Mouse (Mus musculus) spleen, adult 2 months (tissue): ENCODE results near the gene Btf3l4.

Experiments used
- CTCF ChIP-seq: fragments of 200-500 bp; IDR thresholded peaks from 2 replicates; pipeline ENCODE4 v1.5.1; 2011; ENCODE audit warnings: mild to moderate bottlenecking, inconsistent platforms; ENCODE audit not compliant: insufficient read depth, insufficient read length, insufficient replicate concordance; ENCODE audit errors: extremely low read depth
- POLR2A ChIP-seq: fragments of 200-500 bp; IDR thresholded peaks from 2 replicates; pipeline ENCODE4 v1.6.1; 2011; ENCODE audit warnings: low read depth, low read length, inconsistent platforms

DNA sequence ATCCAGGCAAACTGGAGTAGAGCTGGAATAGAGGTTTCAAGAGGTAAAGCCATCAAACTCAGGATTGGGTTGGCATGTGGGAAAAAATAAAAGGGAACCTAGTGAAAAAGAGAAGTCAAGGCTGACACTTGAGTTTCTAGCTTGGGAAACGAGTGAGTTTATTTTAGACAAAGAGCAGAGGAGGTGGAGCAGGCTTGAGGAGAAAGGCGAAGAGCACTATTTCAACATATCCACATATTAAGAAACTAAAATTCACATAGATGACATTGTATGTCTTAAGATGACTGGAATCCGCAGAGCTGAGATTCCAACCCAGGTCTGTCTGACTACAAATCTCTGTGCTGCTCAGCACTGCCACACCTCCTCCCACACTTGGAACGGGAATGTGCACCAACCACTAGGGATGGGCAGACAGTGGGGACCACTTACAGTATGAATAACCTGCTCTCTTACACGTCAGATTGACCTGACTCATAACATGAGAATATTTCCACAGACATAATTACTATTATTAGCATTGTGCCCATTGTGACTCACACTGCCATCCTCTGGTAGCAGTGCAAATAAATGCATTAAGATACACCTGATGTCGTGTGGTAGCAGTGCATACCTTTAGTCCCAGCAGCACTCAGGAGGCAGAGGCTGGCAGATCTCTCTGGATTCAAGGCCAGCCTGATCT lies 44.0 kb downstream of the Btf3l4 start:
- TF ChIP-seq CTCF: no peak
- TF ChIP-seq POLR2A: no peak
